Mouse (Mus musculus) small intestine, adult 2 months (tissue): Measurements from ENCODE around the gene Brip1. TPM values are rescaled to one million over a fixed set of nuclear protein-coding genes. Genes with fewer than 3 reads are reported as not detected.

Experiments
- H3K27ac ChIP-seq: fragments of 200-500 bp; 2 replicates; pipeline ENCODE4 v1.5.1; 2012; ENCODE audit warnings: low read depth, low read length, control low read depth, inconsistent platforms; ENCODE audit not compliant: insufficient read depth
- H3K27me3 ChIP-seq: fragments of 200-500 bp; 2 replicates; pipeline ENCODE4 v1.6.1; 2012; ENCODE audit warnings: mild to moderate bottlenecking, moderate library complexity, low read length, inconsistent platforms; ENCODE audit not compliant: control insufficient read depth, insufficient read depth
- H3K36me3 ChIP-seq: fragments of 200-500 bp; 2 replicates; pipeline ENCODE4 v1.6.1; 2012; ENCODE audit warnings: mild to moderate bottlenecking, low read length, control low read depth, inconsistent platforms; ENCODE audit not compliant: control insufficient read depth, insufficient read depth
- H3K4me1 ChIP-seq: fragments of 200-500 bp; 2 replicates; pipeline ENCODE4 v1.6.1; 2012; ENCODE audit warnings: low read length, inconsistent platforms, mixed read lengths; ENCODE audit not compliant: control insufficient read depth, insufficient read depth, insufficient read length
- H3K4me3 ChIP-seq: fragments of 200-500 bp; 2 replicates; pipeline ENCODE4 v1.5.1; 2012; ENCODE audit warnings: low read depth, mild to moderate bottlenecking, control low read depth, inconsistent platforms, low read length, moderate library complexity
- CTCF ChIP-seq: fragments of 200-500 bp; IDR thresholded peaks from 2 replicates; pipeline ENCODE4 v1.5.1; 2012; ENCODE audit warnings: low read depth, mild to moderate bottlenecking, control low read depth, inconsistent platforms, low read length, moderate library complexity, mixed read lengths; ENCODE audit not compliant: insufficient replicate concordance, insufficient read length; ENCODE audit errors: extremely low read depth
- POLR2A ChIP-seq: fragments of 200-500 bp; IDR thresholded peaks from 2 replicates; pipeline ENCODE4 v1.6.1; 2012; ENCODE audit warnings: low read depth, mild to moderate bottlenecking, control low read depth, inconsistent platforms, low read length, moderate library complexity
- WGBS: fragments of 180-500 bp; shearing (Covaris S2); methylation state at CpG from one replicate; pipeline ENCODE4 v1.1.7; 2018; 5-methylcytosine and 5-hydroxymethylcytosine counted together
- polyA plus RNA-seq: library from polyadenylated mRNA; depleted of rRNA; stranded (reverse); fragments of >200 nt; gene quantifications from 2 replicates; pipeline ENCODE4 v1.2.3, GENCODE M21; 2012; rRNA removed

The Brip1 gene
- 0.06 and 0.33 TPM in 2 replicates for polyA plus RNA-seq

DNA sequence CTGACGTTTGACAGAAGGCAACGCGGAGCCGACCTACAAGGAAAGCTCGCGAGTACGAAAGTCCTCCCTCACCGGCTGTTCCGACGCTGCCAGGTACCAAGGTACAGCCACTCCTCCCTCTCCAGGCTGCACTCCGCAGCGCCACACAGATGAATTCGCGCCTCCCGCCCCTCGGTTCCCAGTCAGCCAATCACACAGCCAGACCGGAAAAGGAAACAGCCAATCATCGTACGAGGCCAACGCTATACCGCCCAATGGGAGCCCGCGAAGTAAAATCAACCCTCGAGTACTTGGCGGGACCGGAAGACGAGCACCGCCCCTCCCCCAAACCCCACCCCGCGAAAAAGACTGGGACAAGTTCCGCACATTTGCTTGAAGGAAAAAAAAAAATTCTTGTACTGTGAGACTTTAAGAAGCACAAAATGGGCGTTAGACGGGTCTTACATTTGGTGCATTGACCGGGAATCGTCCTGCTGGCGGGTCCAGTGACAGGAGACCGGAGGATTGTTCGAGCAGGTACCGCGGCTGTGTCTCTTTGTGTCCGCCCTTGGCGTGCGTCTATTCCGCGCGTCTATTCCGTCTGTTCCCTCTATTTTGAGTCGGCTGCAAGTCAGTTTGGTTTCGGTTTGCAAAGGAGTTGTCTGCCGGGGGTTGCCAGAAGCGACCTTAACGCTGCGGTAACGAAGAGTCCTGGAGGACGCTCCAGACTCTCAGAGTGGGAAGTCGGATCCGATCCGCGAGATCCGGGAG, at the start of gene Brip1:
Gene Brip1 (minus strand): TSS at position 157 of the 750 bp plus-strand sequence.
- H3K27ac ChIP-seq: peak within 1 kb of the TSS; percentile 97
- TF ChIP-seq CTCF (no peak), POLR2A (peak; percentile 69)
- under 1% methylated on average over 60 of the region's 60 CpGs for WGBS
- no peaks in the 10 kb centered on the region for H3K27me3 ChIP-seq
- peaks cover 17% of the 10 kb centered on the region for H3K36me3 ChIP-seq
- peak within 1 kb of the TSS; percentile 98 for H3K4me3 ChIP-seq
- H3K4me1 ChIP-seq: peaks cover 5% of the 10 kb centered on the region; the same call in 1 of the 2 replicates

DNA sequence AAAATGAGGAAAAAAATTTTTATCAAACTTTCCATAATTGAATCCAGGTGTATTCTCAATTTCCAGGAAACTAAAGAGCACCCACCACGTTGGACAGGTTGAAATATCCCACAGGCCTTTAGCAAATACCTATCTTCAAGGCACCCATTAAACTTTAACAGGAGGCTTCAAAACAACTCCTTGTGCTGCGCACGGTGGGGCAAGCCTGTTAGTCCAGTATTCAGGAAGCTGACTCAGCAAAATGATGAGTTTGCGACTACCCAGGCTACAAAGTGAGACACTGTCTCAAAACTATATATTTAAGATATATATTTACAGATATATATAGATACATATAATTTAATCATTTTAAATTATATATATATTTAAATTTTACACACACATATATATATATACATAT, 31.5 kb upstream of the Brip1 start:
- 60% methylated on average over 4 of the region's 4 CpGs for WGBS
- H3K4me1 ChIP-seq: no peaks in the 10 kb centered on the region

DNA sequence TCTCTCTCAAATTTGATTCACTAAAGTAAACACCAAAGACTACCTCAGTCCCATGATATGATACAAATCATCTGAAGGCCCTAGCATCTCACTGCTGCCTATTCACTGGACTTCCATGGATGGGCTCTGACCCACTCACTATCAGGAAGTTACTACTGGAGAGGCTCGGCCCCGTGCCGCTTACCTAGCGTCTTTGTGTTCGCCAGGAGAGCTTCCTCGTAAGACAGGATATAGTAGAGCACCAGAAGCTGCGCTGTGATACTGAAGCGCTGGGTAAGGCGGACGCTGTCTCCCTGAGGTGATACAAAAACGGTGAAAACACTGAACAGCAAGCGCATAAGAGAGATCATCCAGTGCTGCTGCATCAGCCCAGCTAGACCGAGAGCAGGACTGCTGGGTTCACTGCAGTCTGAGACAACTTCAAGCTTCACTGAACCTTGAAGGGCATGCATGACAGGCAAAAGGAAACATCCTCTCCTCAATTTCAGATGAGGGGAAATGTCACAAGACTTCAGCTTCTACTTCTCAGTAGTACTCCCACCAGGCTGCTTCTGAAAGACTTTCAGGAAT, 30.9 kb upstream of the Brip1 start:
- Histone ChIP-seq H3K4me1 (no peaks in the 10 kb centered on the region), H3K36me3 (peaks cover 32% of the 10 kb centered on the region), H3K27ac (no peak overlapping the region), H3K4me3 (no peak overlapping the region), H3K27me3 (no peaks in the 10 kb centered on the region)
- no peak for TF ChIP-seq CTCF
- no peak for TF ChIP-seq POLR2A
- WGBS: 97% methylated on average over 13 of the region's 13 CpGs

More for the DNA sequence above, 31.5 kb upstream of the Brip1 start:
- H3K4me3 ChIP-seq: no peak overlapping the region
- peaks cover 32% of the 10 kb centered on the region for H3K36me3 ChIP-seq
- H3K27me3 ChIP-seq: no peaks in the 10 kb centered on the region
- TF ChIP-seq CTCF (no peak), POLR2A (no peak)
- H3K27ac ChIP-seq: no peak overlapping the region

DNA sequence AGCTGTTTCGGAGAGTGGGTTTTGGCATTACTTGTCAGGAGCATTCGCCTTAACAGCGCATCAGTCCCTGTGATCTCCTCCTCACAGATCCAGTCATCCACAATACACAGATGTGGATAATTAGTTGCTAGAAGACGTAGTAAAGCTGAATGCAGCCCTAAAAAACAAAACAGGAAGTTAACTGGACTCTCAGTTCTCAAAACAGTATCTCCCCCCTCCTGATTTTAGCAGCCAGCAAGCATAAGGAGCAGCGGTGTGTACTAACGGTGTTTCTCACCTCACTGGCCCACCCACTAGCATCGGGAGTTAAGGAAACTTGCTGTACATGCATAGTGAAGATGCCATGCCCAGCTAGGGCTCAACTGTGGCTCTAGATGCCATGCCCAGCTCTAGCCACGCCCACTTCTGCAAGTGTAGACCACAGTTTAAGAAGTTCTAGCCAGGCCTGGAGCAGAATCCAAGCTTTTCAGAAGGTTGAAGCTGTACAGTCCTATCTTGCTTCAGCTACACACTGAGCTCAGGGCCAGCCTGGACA, 25.7 kb upstream of the Brip1 start:
- WGBS: 88% methylated on average over 8 of the region's 8 CpGs
- H3K27ac ChIP-seq: no peak overlapping the region

DNA sequence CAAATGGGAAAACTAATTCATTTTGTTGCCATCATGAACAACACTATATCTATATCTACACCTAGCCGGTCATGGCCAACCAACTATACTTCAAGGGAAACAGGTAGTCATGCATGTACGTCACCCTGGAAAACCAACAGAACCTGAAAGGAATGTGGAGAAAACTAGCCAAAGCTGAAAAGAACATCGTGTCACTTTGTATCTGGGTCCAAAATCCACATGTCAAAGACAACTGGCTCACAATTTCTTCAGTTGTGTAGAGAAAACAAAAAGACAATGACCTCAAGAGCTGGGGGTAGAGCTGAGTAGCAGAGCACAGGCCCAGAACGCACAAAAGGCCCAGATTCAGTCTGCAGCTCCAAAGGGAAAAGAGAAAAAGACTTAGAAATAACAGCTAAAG, 24.8 kb upstream of the Brip1 start:
- Histone ChIP-seq H3K36me3 (peaks cover 18% of the 10 kb centered on the region), H3K27ac (no peak overlapping the region), H3K4me1 (no peaks in the 10 kb centered on the region), H3K4me3 (no peak overlapping the region), H3K27me3 (no peaks in the 10 kb centered on the region)
- TF ChIP-seq POLR2A: no peak
- TF ChIP-seq CTCF: no peak
- WGBS: 82% methylated on average over 4 of the region's 4 CpGs

More for the DNA sequence above, 25.7 kb upstream of the Brip1 start:
- no peaks in the 10 kb centered on the region for H3K4me1 ChIP-seq
- no peak for TF ChIP-seq POLR2A
- TF ChIP-seq CTCF: no peak
- H3K4me3 ChIP-seq: no peak overlapping the region
- H3K36me3 ChIP-seq: peaks cover 23% of the 10 kb centered on the region
- no peaks in the 10 kb centered on the region for H3K27me3 ChIP-seq

DNA sequence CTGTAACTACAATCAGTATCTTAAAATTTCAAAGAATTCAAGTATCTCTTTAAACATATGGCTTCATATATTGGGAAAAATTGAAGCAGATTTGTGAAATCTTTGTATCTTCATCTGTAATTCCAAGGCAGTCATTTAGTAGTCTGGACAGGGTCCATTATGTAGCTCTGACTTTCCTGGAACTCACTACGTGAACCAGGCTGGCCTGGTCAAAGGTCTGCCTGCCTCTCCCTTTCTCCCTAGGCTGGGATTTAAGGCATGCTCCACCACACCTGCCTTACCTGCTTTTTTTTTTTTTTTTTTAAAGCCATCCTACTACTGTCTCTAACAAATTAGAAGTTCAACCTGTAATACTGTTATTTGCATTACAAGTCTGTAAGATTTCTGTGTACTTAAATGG, 10.8 kb upstream of the Brip1 start:
- Histone ChIP-seq H3K4me1 (no peaks in the 10 kb centered on the region), H3K4me3 (no peak overlapping the region), H3K27me3 (no peaks in the 10 kb centered on the region), H3K27ac (no peak overlapping the region), H3K36me3 (peaks cover 30% of the 10 kb centered on the region)
- no peak for TF ChIP-seq CTCF
- no peak for TF ChIP-seq POLR2A
- 12% methylated on average over 1 of the region's 1 CpGs for WGBS

GRCm38 (mm10) chr11:86209123-86209522, 8.1 kb upstream of the Brip1 start:
- H3K4me1 ChIP-seq: no peaks in the 10 kb centered on the region
- TF ChIP-seq CTCF (no peak), POLR2A (no peak)
- peaks cover 35% of the 10 kb centered on the region for H3K36me3 ChIP-seq
- WGBS: 67% methylated on average over 2 of the region's 2 CpGs
- H3K4me3 ChIP-seq: no peak overlapping the region
- H3K27ac ChIP-seq: no peak overlapping the region
- H3K27me3 ChIP-seq: no peaks in the 10 kb centered on the region
